Mouse (Mus musculus) gastrocnemius, postnatal 36 days (tissue): ENCODE results near the gene Gls2. TPM values are rescaled to one million over a fixed set of nuclear protein-coding genes. Genes with fewer than 3 reads are reported as not detected.
"Not testable (repeated sequence)": the region's sequence is repeated elsewhere in the genome, so short reads cannot be mapped to it uniquely, and the experiment has no call there.

Experiments used
- DNase-seq, 2 experiments: peaks; one replicate each; pipeline ENCODE4 v3.0.0; 2022
- intact Hi-C: fragments of 180-260 bp; cut with DNase I; formaldehyde crosslinking; loops from one replicate; pipeline ENCODE4 v1.15.1; 2025
- total RNA-seq, 2 experiments: library from RNA; stranded (reverse); gene quantifications; 2 replicates each; pipeline ENCODE4 v1.2.3; 2021

Gene Gls2
- total RNA-seq, 2 experiments from 2014 or later = 0.35 to 0.59 TPM

- intact Hi-C loops, DNase-seq: not testable (repeated sequence)
Observed at GRCm38 (mm10) chr10:128192030-128192766, 2.1 kb upstream of the Gls2 start.

DNA sequence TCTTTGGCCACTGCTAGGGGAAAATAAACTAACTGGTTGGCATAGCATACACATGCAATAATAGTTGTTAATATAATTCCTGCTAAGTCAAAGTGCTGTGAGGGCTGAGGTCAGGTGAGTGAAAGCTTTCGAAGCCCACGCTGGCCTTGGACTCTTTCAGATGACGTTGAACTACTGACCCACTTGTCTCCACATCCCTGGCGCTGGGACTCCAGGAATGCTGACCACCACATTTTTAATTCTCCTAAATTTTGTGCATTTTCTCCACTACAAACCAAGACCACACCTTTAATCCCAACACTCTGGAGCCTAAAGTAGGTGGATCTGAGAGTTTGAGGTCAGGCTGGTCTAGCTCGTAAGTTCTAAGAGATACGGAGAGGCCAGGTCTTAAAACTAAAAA, 1.1 kb upstream of the Gls2 start:
- intact Hi-C loops = no loop called here
- no peak for DNase-seq

GRCm38 (mm10) chr10:128194551-128195461, 549 bp downstream of the Gls2 start:
- intact Hi-C loops = no loop called here
- DNase-seq = no peak

- no peak for DNase-seq
- intact Hi-C loops = no loop called here
Observed at GRCm38 (mm10) chr10:128201856-128202255, 7.6 kb downstream of the Gls2 start.

- no peak for DNase-seq
- intact Hi-C loops = no loop called here
Observed at GRCm38 (mm10) chr10:128204941-128205340, 10.7 kb downstream of the Gls2 start.

- intact Hi-C loops = no loop called here
- no peak for DNase-seq
Observed at GRCm38 (mm10) chr10:128208326-128208725, 14.1 kb downstream of the Gls2 start.

DNA sequence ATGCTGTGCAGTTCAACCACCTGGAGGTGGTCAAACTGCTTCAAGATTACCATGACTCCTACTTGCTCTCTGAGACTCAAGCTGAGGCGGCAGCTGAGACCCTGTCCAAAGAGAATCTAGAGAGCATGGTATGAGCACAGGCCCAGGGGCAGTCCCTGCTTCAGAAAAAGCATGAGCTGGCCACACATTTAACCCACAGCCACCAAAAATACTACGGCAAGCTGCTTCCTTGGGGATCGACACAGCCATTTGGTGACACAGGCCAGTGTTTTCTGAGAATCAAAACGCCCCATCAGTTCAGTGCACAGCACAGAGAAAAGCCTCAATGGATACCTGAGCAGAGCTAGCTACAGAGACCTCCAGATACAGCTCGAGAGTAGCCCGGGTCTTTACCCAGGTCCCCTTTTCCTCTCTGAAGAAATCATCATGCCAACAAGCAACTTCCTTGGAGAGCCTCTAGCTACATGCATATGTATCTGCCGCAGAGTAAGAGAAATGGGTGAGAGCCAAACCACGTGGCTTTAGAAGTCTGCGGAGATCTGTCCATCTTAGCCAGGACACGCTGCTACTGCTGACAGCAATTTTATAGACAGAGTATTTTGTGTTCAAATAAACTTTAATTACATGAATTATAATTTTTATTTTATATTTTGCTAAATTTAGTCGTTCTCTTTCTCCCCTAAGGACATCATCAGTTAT, 15.2 kb downstream of the Gls2 start:
- DNase-seq = no peak
- intact Hi-C loops = no loop called here

DNA sequence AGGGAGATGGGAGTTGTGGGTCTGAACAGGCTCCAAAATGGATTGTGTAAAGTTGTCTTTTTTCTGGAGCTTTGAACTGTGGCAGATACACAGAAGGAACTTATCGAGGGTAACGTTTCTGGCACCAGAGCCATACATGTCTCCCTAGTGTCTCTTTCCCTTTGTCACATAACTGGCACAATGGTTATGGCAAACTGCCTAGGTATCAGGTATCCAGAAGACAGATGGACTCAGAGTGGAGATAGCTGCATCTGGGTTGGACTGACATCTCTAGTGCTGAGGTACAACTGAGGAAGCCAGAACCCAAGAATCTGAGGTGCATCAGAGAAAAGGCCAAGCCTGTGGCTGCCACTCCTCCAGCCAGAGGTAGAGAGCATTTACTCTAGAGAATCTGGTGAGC, 15.9 kb downstream of the Gls2 start:
- DNase-seq = no peak
- intact Hi-C loops = no loop called here

- intact Hi-C loops = no loop called here
- DNase-seq = no peak
Observed at GRCm38 (mm10) chr10:128210954-128211353, 16.7 kb downstream of the Gls2 start.

DNA sequence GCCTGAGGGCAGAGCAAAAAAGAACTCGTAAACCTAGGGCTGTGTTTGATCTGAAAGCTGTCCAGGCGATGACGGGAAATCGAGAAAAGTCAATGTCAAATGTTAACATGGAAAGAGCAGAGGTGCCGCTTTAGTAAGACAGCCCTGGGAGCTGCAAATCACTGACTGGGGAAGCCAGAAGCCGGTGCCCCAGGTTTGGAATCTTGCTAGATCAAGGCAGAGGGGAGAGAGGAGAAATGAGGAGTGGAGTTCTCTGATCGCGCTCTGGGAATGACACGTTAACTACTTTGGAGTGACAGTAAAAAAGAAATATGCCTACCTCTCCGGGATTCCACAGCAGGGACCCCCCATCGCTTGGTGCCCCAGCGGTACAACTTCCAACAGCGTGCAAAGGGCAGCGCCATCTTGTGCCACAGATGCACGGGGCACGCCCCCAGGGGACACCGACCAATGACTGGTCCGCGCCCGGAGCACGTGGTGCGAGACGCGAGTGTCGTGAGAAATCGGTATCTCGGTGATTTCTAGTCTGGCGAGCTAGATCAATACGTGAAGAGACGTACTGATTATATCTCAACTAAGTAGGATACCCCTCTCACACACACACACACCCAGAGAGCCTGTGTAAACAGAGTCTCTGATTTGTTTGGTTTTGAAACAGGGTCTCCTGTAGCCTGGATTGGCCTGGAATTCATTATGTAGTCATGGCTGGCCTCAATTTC, 17.3 kb downstream of the Gls2 start, which contains the start of gene Spryd4:
Spryd4 (minus strand) TSS at position 418 of the 719 bp plus-strand sequence.
- peak; percentile 82 to 91 for DNase-seq
- intact Hi-C loops = loop anchor here (1.0 to 2.0 kb wide), 2 partner anchors 21 to 73 kb away; partner anchors contain the start of gene Timeless

GRCm38 (mm10) chr10:128212148-128212547, 17.9 kb downstream of the Gls2 start:
- DNase-seq = no peak
- intact Hi-C loops = loop anchor here (1.0 to 2.0 kb wide), 2 partner anchors 20 to 73 kb away; partner anchors contain the start of gene Timeless

DNA sequence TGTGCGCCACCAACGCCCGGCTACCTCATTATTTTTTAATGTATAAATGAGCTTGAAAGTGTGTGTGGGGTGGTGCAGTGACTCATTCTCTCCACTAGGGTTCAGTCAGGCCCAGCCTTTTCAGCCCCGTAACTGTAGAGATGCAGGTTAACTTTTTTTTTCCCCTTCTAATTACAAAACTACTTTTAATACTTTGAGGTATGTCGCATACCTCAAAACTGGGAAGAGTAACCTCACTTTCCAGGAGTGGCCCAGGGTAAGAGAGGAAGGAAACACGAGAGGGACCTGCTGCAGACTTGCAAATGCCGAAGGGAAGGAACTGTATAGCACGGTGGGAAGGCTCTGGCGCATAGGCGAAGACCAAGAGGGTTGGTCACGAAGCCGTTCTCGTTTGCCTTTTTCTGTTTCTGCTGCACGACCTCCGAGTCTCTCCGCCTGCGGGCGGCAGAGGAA, 18.6 kb downstream of the Gls2 start:
- DNase-seq = peak in 1 of 2 experiments; percentile 35
- intact Hi-C loops = loop anchor here (1.0 to 2.0 kb wide), 2 partner anchors 19 to 72 kb away; partner anchors contain the start of gene Timeless

DNA sequence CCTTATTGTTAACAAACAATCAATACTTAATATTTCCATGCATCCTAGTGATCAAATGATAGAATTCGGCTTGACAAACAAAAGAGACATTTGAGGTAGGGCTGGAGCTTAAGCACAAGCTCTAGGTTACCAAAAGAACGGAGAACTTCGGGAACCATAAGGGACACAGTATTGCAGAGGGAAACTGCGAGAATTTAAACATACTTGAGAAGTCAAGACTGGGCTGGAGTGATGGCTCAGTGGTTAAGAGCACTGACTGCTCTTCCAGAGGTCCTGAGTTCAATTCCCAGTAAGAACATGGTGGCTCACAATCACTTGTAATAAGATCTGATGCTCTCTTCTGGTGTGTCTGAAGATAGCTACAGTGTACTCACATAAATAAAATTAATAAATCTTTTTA, 19.9 kb downstream of the Gls2 start:
- DNase-seq, intact Hi-C loops: not testable (repeated sequence)

DNA sequence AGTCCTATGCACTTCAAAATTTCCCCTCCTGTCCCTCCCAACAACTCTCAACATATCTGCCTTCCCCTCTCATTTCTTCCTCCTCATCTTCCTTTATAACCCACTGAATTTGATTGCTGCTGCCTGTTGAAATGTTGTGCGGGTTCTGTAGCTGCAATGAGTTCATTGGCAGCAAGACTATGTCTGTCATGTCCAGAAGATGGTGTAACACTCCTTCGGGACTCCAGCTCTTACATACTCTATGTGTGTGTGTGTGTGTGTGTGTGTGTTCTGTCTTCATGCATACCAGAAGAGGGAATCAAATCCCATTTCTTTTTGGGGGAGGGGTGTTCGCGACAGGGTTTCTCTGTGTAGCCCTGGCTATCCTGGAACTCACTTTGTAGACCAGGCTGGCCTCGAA, 20.7 kb downstream of the Gls2 start:
- DNase-seq = no peak
- intact Hi-C loops = no loop called here

DNA sequence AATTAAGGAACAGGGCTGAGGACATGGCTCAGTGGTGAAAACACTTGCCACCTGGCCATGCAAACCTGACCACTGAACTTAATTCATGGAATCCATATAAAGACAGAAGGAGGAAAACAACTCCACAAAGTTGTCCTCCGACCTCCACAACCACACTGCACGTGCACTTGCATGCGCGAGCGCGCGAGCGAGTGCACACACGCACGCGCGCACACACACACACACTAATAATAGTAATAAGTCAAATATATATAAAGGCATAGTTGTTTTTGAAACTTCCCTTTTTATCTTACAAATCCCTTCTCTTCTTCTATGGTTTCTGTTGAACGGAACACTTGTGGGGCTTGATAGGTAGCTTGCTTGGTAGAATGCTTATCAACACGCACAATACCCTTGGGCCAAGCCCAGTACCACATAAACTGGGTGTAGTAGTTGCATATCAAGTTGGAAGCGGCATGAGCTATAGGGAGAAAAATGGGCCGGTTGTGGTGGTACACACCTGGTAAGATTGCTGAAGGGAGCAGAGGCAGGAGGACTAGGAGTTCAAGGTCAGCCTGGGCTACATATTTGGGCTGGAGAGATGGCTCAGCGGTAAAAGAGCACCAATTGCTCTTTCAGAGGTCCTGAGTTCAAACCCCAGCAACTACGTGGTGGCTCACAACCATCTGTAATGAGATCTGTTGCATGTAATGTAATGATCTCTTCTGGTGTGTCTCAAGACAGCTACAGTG, 24.3 kb downstream of the Gls2 start:
- DNase-seq = no peak
- intact Hi-C loops = no loop called here

DNA sequence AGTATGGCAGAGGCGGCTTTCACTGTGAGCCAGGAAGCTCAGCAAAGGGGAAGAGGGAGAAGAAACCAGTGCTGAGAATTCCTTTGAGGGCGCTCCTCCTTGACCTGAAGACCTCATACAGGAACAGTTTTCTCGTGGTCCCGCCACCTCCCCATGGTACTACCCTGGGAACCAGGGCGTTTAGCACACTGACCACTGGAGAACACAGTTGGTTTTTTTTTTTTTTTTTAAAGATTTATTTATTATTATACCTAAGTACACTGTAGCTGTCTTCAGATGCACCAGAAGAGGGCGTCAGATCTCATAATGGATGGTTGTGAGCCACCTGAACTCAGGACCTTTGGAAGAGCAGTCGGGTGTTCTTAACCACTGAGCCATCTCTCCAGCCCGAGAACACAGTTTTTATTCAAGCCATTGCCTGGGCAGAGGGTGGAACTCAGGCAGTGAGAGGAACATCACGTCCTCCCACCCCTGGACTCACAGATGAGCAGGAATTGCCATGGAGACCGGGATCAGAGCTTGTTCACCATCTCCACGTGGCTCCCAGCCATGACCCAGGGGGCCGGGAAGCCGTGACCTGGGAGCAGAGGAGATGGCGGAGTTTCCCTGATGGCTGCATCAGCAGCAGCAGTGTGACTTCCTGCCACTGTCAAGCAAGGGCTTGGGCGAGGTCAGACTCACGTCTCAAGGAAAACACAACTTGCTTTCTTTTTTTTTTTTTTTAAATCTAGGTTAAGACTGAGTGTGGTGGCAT, 27.5 kb downstream of the Gls2 start:
- no peak for DNase-seq
- intact Hi-C loops = no loop called here

DNA sequence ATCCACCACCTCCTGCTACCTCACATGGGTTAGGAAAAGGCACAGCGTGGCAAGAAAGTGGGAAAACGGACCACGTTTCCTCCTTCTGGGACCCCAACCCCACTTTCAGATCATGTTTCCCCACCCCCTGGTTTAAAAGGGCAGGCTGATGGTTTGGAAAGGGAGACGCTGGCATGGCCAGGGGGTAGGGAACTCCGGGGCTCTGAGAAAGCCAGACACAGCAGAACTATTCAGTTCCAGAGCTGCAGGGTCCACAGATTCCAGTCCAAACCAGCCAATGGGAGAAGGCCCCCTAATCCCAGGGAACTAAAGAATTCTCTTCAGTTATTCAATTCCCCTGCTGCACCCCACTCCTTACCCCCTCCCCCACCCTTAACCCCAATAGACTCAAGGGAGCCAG, 30.8 kb downstream of the Gls2 start:
- intact Hi-C loops = no loop called here
- no peak for DNase-seq

DNA sequence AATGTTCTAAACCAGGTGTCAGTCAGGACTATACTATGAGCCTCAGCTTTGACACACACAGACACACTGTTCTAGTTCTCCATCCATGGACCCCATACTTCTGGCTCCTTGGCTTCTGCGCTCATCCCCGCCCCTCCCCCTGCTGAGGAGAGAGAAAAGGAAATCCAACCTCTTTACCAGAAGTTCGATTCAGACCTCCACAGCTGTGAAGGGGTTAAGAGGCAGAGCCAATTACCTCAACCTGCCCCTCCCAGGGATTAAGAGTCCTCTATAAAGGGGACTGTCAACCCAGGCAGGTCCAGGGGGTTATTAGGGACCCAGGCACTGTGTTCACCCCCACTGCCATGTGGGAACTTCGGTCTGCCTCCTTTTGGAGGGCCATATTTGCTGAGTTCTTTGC, 31.3 kb downstream of the Gls2 start, which contains the start of gene Mip:
Mip (plus strand) TSS at position 301 of the 400 bp plus-strand sequence.
- intact Hi-C loops = no loop called here
- no peak for DNase-seq
